Mouse (Mus musculus) kidney, embryonic 14.5 days (tissue): ENCODE results near the gene Tmem145. TPM values are rescaled to one million over a fixed set of nuclear protein-coding genes. Genes with fewer than 3 reads are reported as not detected.
A peak's percentile ranks its signal among the peaks of the same experiment; 100 is the strongest.
"Not testable (repeated sequence)": the region's sequence is repeated elsewhere in the genome, so short reads cannot be mapped to it uniquely, and the experiment has no call there.

Experiments
- ATAC-seq: fragments of 200-750 bp; cut with Nextera tagmentation; 2 replicates; pipeline ENCODE4 v1.8.0; 2017; ENCODE audit warnings: moderate number of reproducible peaks, mild to moderate bottlenecking, moderate TSS enrichment, moderate library complexity; ENCODE audit not compliant: low FRiP score, low TSS enrichment
- H3K27ac ChIP-seq: fragments of 300-500 bp; sonication (generic); 2 replicates; pipeline ENCODE4 v1.5.1; 2014; ENCODE audit warnings: low read depth, mild to moderate bottlenecking, low read length, moderate library complexity, mixed read lengths
- H3K27me3 ChIP-seq: fragments of 300-500 bp; sonication (generic); 2 replicates; pipeline ENCODE4 v1.6.1; 2014; ENCODE audit warnings: mild to moderate bottlenecking, low read length; ENCODE audit not compliant: control insufficient read depth, insufficient read depth
- H3K36me3 ChIP-seq: fragments of 300-500 bp; sonication (generic); 2 replicates; pipeline ENCODE4 v1.6.1; 2014; ENCODE audit warnings: low read length, mixed read lengths; ENCODE audit not compliant: control insufficient read depth, insufficient read depth
- H3K4me1 ChIP-seq: fragments of 300-500 bp; sonication (generic); 2 replicates; pipeline ENCODE4 v1.6.1; 2014; ENCODE audit warnings: low read length, mixed read lengths; ENCODE audit not compliant: control insufficient read depth, insufficient read depth
- H3K4me2 ChIP-seq: fragments of 300-500 bp; sonication (generic); replicated peaks from 2 replicates; pipeline ENCODE4 v1.6.1; 2014; ENCODE audit warnings: low read depth, mild to moderate bottlenecking, low read length
- H3K4me3 ChIP-seq: fragments of 300-500 bp; sonication (generic); 2 replicates; pipeline ENCODE4 v1.5.1; 2014; ENCODE audit warnings: mild to moderate bottlenecking, low read length
- H3K9ac ChIP-seq: fragments of 300-500 bp; sonication (generic); 2 replicates; pipeline ENCODE4 v1.6.1; 2014; ENCODE audit warnings: low read depth, mild to moderate bottlenecking, low read length, moderate library complexity
- H3K9me3 ChIP-seq: fragments of 300-500 bp; sonication (generic); 2 replicates; pipeline ENCODE4 v1.6.1; 2016; ENCODE audit warnings: low read length; ENCODE audit not compliant: control insufficient read depth
- WGBS: fragments of 180-500 bp; shearing (Covaris S2); extraction: QIAGEN DNeasy Blood & Tissue Kit; methylation state at CpG from one replicate; pipeline ENCODE4 v1.1.7; 2014; 5-methylcytosine and 5-hydroxymethylcytosine counted together
- polyA plus RNA-seq: library from polyadenylated mRNA; unstranded; fragments of >200 nt; fragmentation: Nextera tagmentation; extraction: Ambion mirVana; gene quantifications from 2 replicates; pipeline ENCODE4 v1.2.1, GENCODE M21; 2014

Gene Tmem145
- polyA plus RNA-seq, 1 experiment from 2014 or later, result 0.62 TPM

DNA sequence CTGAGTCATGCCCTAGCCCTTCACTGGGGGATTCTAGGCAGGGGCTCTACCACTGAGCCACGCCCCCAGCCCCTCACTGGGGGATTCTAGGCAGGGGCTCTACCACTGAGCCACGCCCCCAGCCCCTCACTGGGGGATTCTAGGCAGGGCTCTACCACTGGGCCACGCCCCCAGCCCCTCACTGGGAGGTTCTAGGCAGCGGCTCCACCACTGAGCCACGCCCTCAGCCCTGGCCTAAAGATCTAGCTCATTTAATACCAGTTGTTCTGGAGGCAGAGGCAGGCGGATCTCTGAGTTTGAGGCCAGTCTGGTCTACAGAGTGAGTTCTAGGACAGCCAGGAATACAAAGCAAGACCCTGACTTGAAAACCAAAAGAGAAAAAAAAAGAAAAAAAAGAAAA is 19.5 kb downstream of the Tmem145 start:
- H3K9me3 ChIP-seq, H3K27me3 ChIP-seq, ATAC-seq, H3K9ac ChIP-seq, H3K4me3 ChIP-seq, H3K4me2 ChIP-seq, H3K27ac ChIP-seq: not testable (repeated sequence)
- 87% methylated on average over 5 of the region's 6 CpGs for WGBS
- peaks cover 15% of the 10 kb centered on the region; the same call in 1 of the 2 replicates for H3K36me3 ChIP-seq
- H3K4me1 ChIP-seq, result peaks cover 12% of the 10 kb centered on the region

DNA sequence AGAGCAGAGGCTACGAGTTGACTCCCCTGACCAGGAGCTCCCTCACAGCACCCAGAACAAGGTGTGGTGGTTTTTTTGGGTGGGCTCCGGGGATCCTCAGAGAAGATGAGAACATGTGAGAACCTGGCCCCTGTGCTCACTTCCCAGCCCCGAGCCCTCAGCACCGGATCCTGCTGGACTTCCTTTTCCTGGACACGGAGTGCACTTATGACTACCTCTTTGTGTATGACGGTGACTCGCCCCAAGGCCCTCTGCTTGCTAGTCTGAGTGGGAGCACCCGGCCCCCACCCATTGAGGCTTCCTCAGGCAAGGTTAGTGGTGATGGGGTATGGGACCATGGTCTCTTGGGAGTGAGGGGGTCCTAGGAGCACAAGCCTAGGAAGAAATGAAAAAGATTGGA is 20.3 kb downstream of the Tmem145 start:
- Histone ChIP-seq H3K4me1 (peaks cover 10% of the 10 kb centered on the region), H3K9ac (no peak overlapping the region), H3K9me3 (no peaks in the 10 kb centered on the region), H3K36me3 (peaks cover 23% of the 10 kb centered on the region; the same call in 1 of the 2 replicates), H3K27me3 (no peaks in the 10 kb centered on the region), H3K4me2 (no peak overlapping the region), H3K27ac (no peak overlapping the region), H3K4me3 (no peak overlapping the region)
- 82% methylated on average over 8 of the region's 8 CpGs for WGBS
- no peak for ATAC-seq

DNA sequence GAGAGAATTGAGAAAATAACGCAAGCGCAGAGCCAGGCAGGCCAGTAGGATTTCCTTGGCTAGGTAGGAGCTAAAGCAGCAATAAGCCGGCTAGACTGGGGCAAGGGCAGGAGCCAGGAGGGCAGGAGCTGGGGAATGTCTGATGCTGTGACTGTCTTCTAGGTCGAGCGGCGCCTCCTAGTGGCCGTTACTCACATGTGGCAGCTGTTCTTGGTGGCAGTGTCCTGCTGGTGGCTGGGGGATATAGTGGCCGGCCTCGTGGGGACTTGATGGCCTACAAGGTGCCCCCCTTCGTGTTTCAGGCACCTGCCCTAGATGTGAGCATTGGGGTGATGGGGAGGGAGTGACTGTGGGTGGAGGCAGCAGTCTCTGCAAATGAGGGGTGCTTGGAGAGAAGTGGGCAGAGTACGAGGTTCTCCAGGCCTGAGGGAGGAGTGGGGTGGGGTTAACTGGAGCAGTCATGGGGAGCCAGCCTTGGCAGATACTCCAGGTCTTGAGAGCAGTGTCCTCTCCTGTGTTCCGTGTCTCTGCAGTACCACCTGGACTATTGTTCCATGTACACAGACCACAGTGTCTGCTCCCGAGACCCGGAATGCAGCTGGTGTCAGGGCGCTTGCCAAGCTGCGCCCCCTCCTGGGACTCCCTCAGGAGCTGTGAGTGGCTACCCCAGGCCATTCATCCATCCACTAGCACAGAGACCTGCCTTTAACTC is 27.8 kb downstream of the Tmem145 start:
- no peak overlapping the region for H3K4me2 ChIP-seq
- WGBS, result 42% methylated on average over 16 of the region's 16 CpGs
- H3K9me3 ChIP-seq, result no peaks in the 10 kb centered on the region
- H3K4me3 ChIP-seq, result no peak overlapping the region
- H3K36me3 ChIP-seq, result peaks cover 46% of the 10 kb centered on the region; the same call in 1 of the 2 replicates
- H3K9ac ChIP-seq, result no peak overlapping the region
- no peaks in the 10 kb centered on the region for H3K4me1 ChIP-seq
- no peaks in the 10 kb centered on the region for H3K27me3 ChIP-seq
- H3K27ac ChIP-seq, result no peak overlapping the region
- ATAC-seq, result peak; percentile 76

- 90% methylated on average over 12 of the region's 12 CpGs for WGBS
- Histone ChIP-seq H3K36me3 (peaks cover 46% of the 10 kb centered on the region; the same call in 1 of the 2 replicates), H3K9me3 (no peaks in the 10 kb centered on the region), H3K27me3 (no peaks in the 10 kb centered on the region), H3K4me2 (no peak overlapping the region), H3K9ac (no peak overlapping the region), H3K27ac (no peak overlapping the region), H3K4me3 (no peak overlapping the region), H3K4me1 (no peaks in the 10 kb centered on the region)
- no peak for ATAC-seq
Observed at GRCm38 (mm10) chr7:25334472-25334871, 28.6 kb downstream of the Tmem145 start.

DNA sequence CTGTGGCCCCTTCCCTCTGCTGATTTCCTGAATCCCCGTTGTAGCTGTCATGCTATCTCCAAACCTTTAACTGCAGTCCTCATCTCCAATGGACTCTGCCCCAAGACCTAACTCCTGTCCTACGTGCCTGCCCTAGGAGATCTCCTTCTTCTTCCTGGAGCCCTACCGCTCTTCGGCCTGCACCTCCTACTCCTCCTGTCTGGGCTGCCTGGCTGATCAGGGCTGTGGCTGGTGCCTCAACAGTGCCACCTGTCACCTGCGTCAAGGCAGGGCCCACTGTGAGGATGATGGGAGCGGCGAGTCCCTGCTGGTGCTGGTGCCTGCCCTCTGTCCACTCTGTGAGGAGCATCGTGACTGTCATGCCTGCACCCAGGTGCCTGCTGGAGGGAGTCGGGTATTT is 33.4 kb downstream of the Tmem145 start:
- Histone ChIP-seq H3K27me3 (no peaks in the 10 kb centered on the region), H3K9me3 (no peaks in the 10 kb centered on the region), H3K4me2 (no peak overlapping the region), H3K4me3 (no peak overlapping the region), H3K27ac (no peak overlapping the region), H3K4me1 (no peaks in the 10 kb centered on the region), H3K9ac (no peak overlapping the region), H3K36me3 (peaks cover 43% of the 10 kb centered on the region)
- no peak for ATAC-seq
- WGBS, result 92% methylated on average over 9 of the region's 9 CpGs

DNA sequence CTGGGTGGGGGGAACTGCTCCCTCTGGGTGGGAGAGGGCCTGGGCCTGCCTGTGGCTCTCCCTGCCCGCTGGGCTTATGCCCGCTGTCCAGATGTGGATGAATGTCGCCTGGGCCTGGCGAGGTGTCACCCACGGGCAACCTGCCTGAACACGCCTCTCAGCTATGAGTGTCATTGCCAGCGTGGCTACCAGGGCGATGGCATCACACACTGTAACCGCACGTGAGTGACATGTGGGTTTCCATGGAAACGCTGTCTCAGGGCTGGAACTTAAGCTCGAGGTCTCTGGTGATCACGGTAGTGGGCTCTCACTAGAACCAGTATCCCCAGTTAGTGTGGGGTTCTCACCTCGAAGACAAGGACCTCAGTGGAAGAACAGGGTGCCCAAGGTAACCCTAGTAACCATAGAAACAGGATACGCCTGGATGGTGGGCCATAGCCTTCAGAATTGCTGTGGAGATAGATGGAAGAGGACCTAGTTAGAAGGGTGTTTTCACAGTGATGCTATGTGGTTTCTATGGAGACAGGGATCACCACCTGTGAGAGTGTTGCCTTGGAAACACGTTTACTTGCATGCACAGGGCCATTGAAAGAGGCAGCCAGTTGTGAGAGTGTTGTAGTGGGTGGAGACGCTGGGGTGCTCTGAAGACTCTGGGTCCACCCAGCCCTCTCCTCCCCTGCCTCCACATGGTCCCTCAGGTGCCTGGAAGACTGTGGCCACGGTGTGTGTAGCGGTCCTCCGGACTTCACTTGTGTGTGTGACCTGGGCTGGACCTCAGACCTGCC is 35.3 kb downstream of the Tmem145 start:
- peaks cover 36% of the 10 kb centered on the region for H3K36me3 ChIP-seq
- H3K9me3 ChIP-seq, result no peaks in the 10 kb centered on the region
- H3K9ac ChIP-seq, result no peak overlapping the region
- no peak overlapping the region for H3K4me2 ChIP-seq
- H3K4me3 ChIP-seq, result no peak overlapping the region
- 86% methylated on average over 19 of the region's 20 CpGs for WGBS
- peak; percentile 36; the same call in 1 of the 2 replicates for ATAC-seq
- H3K4me1 ChIP-seq, result no peaks in the 10 kb centered on the region
- no peak overlapping the region for H3K27ac ChIP-seq
- no peaks in the 10 kb centered on the region for H3K27me3 ChIP-seq

- no peaks in the 10 kb centered on the region for H3K27me3 ChIP-seq
- 89% methylated on average over 8 of the region's 8 CpGs for WGBS
- no peak for ATAC-seq
- no peak overlapping the region for H3K9ac ChIP-seq
- H3K4me3 ChIP-seq, result no peak overlapping the region
- H3K9me3 ChIP-seq, result peaks cover 10% of the 10 kb centered on the region
- H3K4me1 ChIP-seq, result no peaks in the 10 kb centered on the region
- no peak overlapping the region for H3K27ac ChIP-seq
- H3K36me3 ChIP-seq, result peaks cover 57% of the 10 kb centered on the region
- no peak overlapping the region for H3K4me2 ChIP-seq
Observed at GRCm38 (mm10) chr7:25348861-25349260, 43.0 kb downstream of the Tmem145 start.

DNA sequence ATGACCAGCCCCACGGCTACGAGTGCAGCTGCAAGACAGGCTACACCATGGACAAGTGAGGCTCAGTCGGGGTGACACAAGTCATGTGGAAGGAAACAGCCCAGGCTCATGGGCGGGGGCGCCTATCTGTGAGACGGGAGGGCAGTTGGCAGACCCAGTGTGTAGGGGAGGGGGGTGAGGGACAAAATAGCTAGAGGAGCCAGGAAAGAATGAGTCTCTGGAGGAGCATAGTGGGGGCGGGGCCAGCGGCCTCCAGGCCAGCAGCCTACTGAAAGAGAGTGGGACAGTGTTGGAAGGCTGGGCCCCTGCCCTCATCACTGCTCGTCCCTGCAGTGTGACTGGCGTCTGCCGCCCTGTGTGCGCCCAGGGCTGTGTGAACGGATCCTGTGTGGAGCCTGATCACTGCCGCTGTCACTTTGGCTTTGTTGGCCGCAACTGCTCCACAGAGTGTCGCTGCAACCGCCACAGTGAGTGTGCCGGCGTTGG is 52.9 kb downstream of the Tmem145 start:
- H3K27me3 ChIP-seq, result no peaks in the 10 kb centered on the region
- 0 out of 2 replicates have a peak, but pooled peaks have one; percentile 14 for ATAC-seq
- 78% methylated on average over 19 of the region's 19 CpGs for WGBS
- H3K4me3 ChIP-seq, result no peak overlapping the region
- H3K9ac ChIP-seq, result no peak overlapping the region
- H3K36me3 ChIP-seq, result peaks cover 69% of the 10 kb centered on the region
- H3K4me2 ChIP-seq, result no peak overlapping the region
- no peaks in the 10 kb centered on the region for H3K4me1 ChIP-seq
- no peak overlapping the region for H3K27ac ChIP-seq
- no peaks in the 10 kb centered on the region for H3K9me3 ChIP-seq

DNA sequence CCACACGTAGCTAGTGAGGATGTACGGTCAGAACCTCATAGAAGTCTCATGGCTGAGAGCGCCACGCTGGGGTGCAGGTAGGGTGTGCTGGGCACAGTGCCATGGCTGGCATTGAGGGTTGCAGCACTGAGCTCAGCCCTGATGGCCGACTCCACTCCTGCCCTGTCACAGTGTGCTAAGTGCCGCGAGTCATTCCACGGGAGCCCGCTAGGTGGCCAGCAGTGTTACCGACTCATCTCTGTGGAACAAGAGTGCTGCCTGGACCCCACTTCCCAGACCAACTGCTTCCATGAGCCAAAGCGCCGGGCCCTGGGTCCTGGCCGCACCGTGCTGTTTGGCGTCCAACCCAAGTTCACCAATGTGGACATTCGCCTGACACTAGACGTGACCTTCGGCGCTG is 57.2 kb downstream of the Tmem145 start:
- Histone ChIP-seq H3K4me3 (no peak overlapping the region), H3K4me1 (no peaks in the 10 kb centered on the region), H3K9me3 (no peaks in the 10 kb centered on the region), H3K4me2 (no peak overlapping the region), H3K9ac (no peak overlapping the region), H3K36me3 (peaks cover 54% of the 10 kb centered on the region), H3K27me3 (peaks cover 17% of the 10 kb centered on the region), H3K27ac (no peak overlapping the region)
- no peak for ATAC-seq
- 89% methylated on average over 19 of the region's 19 CpGs for WGBS
